Mouse (Mus musculus): Measurements from ENCODE around the gene 1700022I11Rik.

The 1700022I11Rik gene

GRCm38 (mm10) chr4:43004951-43005350 is 35.5 kb downstream of the 1700022I11Rik start:
- DNase-seq: no peak

GRCm38 (mm10) chr4:43005765-43006164 is 36.4 kb downstream of the 1700022I11Rik start:
- peak; percentile 52 to 65 for DNase-seq

GRCm38 (mm10) chr4:43010161-43011038 is 41.0 kb downstream of the 1700022I11Rik start, which contains the start of gene Fancg:
Gene Fancg (minus strand): TSS chr4:43010506.
- peak; percentile 86 to 89 for DNase-seq

- DNase-seq: no peak
These were observed 42.7 kb downstream of the 1700022I11Rik start for GRCm38 (mm10) chr4:43012091-43012490.

- no peak for DNase-seq
These were observed 48.8 kb downstream of the 1700022I11Rik start for GRCm38 (mm10) chr4:43018156-43018555.

- no peak for DNase-seq
These were observed 49.8 kb downstream of the 1700022I11Rik start for GRCm38 (mm10) chr4:43019176-43019575.

GRCm38 (mm10) chr4:43019641-43020465 is 50.4 kb downstream of the 1700022I11Rik start:
- no peak for DNase-seq

- no peak for DNase-seq
These were observed 51.5 kb downstream of the 1700022I11Rik start for GRCm38 (mm10) chr4:43020876-43021275.

- peak; percentile 56 to 63 for DNase-seq
These were observed 51.9 kb downstream of the 1700022I11Rik start for GRCm38 (mm10) chr4:43021341-43021740.

- peak; percentile 50 to 52 for DNase-seq
These were observed 55.3 kb downstream of the 1700022I11Rik start for GRCm38 (mm10) chr4:43024673-43025072.

- peak; percentile 99 for DNase-seq
These were observed 55.9 kb downstream of the 1700022I11Rik start, which contains the start of gene Pigo for GRCm38 (mm10) chr4:43025084-43025960. Gene Pigo (minus strand): TSS chr4:43025819.

GRCm38 (mm10) chr4:43029121-43029520 is 59.7 kb downstream of the 1700022I11Rik start:
- no peak for DNase-seq

- no peak for DNase-seq
These were observed 60.3 kb downstream of the 1700022I11Rik start for GRCm38 (mm10) chr4:43029749-43030148.

GRCm38 (mm10) chr4:43030352-43030751 is 60.9 kb downstream of the 1700022I11Rik start:
- DNase-seq: no peak

- peak in 1 of 2 experiments; percentile 73 for DNase-seq
These were observed 61.4 kb downstream of the 1700022I11Rik start for GRCm38 (mm10) chr4:43030780-43031230.

GRCm38 (mm10) chr4:43031237-43031995 is 62.0 kb downstream of the 1700022I11Rik start, which contains the start of gene Stoml2:
Gene Stoml2 (minus strand): TSS chr4:43031710.
- DNase-seq: peak; percentile 94 to 95

GRCm38 (mm10) chr4:43032501-43032900 is 63.1 kb downstream of the 1700022I11Rik start:
- DNase-seq: peak in 1 of 2 experiments; percentile 20

All from cerebellum, postnatal 14 days (tissue).